Mouse (Mus musculus) G1E (cell line): ENCODE measurements at regions not wholly inside any gene's neighbourhood (a gene's known extent, or its start where the extent isn't known, plus 50 kb on each side); places are given as distances from the start of the nearest gene placed in this dataset.

Source experiments
- ATAC-seq: 2 replicates; pipeline ENCODE4 v1.8.0; 2016; ENCODE audit warnings: mild to moderate bottlenecking; ENCODE audit not compliant: insufficient number of reproducible peaks, poor library complexity, low FRiP score, severe bottlenecking; ENCODE audit errors: extremely low read depth
- DNase-seq: peaks from one replicate; pipeline ENCODE4 v3.0.0; 2012; ENCODE audit warnings: low spot score
- H3K27me3 ChIP-seq: 2 replicates; pipeline ENCODE4 v1.6.1; 2012; ENCODE audit warnings: mild to moderate bottlenecking, low read length, inconsistent platforms; ENCODE audit not compliant: insufficient read depth
- H3K36me3 ChIP-seq: replicated peaks from 2 replicates; pipeline ENCODE3; 2012; ENCODE audit warnings: mild to moderate bottlenecking, inconsistent platforms
- H3K4me1 ChIP-seq: 2 replicates; pipeline ENCODE4 v1.6.1; 2012; ENCODE audit warnings: low read depth, low read length, inconsistent platforms, mixed read lengths; ENCODE audit not compliant: insufficient read depth
- H3K4me3 ChIP-seq: 2 replicates; pipeline ENCODE4 v1.5.1; 2012; ENCODE audit warnings: low read depth, mild to moderate bottlenecking, inconsistent platforms, low read length, moderate library complexity, mixed read lengths
- H3K9me3 ChIP-seq: replicated peaks from 2 replicates; pipeline ENCODE4 v1.6.1; 2012; ENCODE audit warnings: inconsistent platforms
- CTCF ChIP-seq: IDR thresholded peaks from 2 replicates; pipeline ENCODE4 v1.5.1; 2012; ENCODE audit warnings: low read depth, low read length, inconsistent platforms, mixed read lengths
- GATA1 ChIP-seq: IDR thresholded peaks from 2 replicates; pipeline ENCODE4 v1.6.1; 2012; ENCODE audit warnings: borderline replicate concordance, low read length, inconsistent platforms, mixed read lengths
- GATA2 ChIP-seq: IDR thresholded peaks from 2 replicates; pipeline ENCODE4 v1.6.1; 2012; ENCODE audit warnings: low read depth, low read length, inconsistent platforms, borderline replicate concordance
- POLR2AphosphoS5 ChIP-seq: IDR thresholded peaks from 2 replicates; pipeline ENCODE4 v1.6.1; 2012; ENCODE audit warnings: low read depth, low read length, inconsistent platforms; ENCODE audit not compliant: insufficient replicate concordance
- TAL1 ChIP-seq: conservative IDR thresholded peaks from 2 replicates; pipeline ENCODE4 v1.6.1; 2012; ENCODE audit warnings: low read depth, low read length, inconsistent platforms, mixed read lengths

- peaks cover 33% of the 10 kb centered on the region for H3K4me1 ChIP-seq
- TF ChIP-seq GATA2 (no peak), CTCF (no peak), GATA1 (no peak), TAL1 (no peak), POLR2AphosphoS5 (no peak)
- no peak overlapping the region for H3K4me3 ChIP-seq
- ATAC-seq (no peak), DNase-seq (no peak)
- H3K36me3 ChIP-seq, result no peaks in the 10 kb centered on the region
- 0 out of 2 replicates have a peak, but pooled peaks cover 2% of the 10 kb centered on the region for H3K9me3 ChIP-seq
- H3K27me3 ChIP-seq, result no peaks in the 10 kb centered on the region
Measured at GRCm38 (mm10) chr16:50072853-50073360, 272.6 kb downstream of the Cd47 start.

GRCm38 (mm10) chr16:50073979-50074378, 273.6 kb downstream of the Cd47 start:
- H3K36me3 ChIP-seq, result no peaks in the 10 kb centered on the region
- no peaks in the 10 kb centered on the region for H3K9me3 ChIP-seq
- H3K27me3 ChIP-seq, result no peaks in the 10 kb centered on the region
- peak; percentile 53; the same call in 1 of the 2 replicates for TF ChIP-seq CTCF
- TF ChIP-seq GATA2, result no peak
- TF ChIP-seq TAL1, result no peak
- no peak for TF ChIP-seq GATA1
- no peak for TF ChIP-seq POLR2AphosphoS5
- ATAC-seq, result no peak
- no peak for DNase-seq
- H3K4me3 ChIP-seq, result no peak overlapping the region
- peaks cover 25% of the 10 kb centered on the region for H3K4me1 ChIP-seq

- Histone ChIP-seq H3K4me1 (peaks cover 14% of the 10 kb centered on the region), H3K27me3 (no peaks in the 10 kb centered on the region), H3K4me3 (no peak overlapping the region), H3K36me3 (no peaks in the 10 kb centered on the region), H3K9me3 (no peaks in the 10 kb centered on the region)
- no peak for TF ChIP-seq CTCF
- no peak for TF ChIP-seq GATA1
- TF ChIP-seq POLR2AphosphoS5, result no peak
- TF ChIP-seq GATA2, result no peak
- TF ChIP-seq TAL1, result no peak
- no peak for DNase-seq
- ATAC-seq, result no peak
Measured at GRCm38 (mm10) chr16:50075641-50076040, 275.3 kb downstream of the Cd47 start.

- H3K27me3 ChIP-seq, result no peaks in the 10 kb centered on the region
- 0 out of 2 replicates have a peak, but pooled peaks cover 2% of the 10 kb centered on the region for H3K4me1 ChIP-seq
- TF ChIP-seq POLR2AphosphoS5 (no peak), CTCF (no peak), TAL1 (no peak), GATA1 (no peak), GATA2 (no peak)
- no peak overlapping the region for H3K4me3 ChIP-seq
- DNase-seq, result no peak
- no peaks in the 10 kb centered on the region for H3K36me3 ChIP-seq
- no peak for ATAC-seq
- no peaks in the 10 kb centered on the region for H3K9me3 ChIP-seq
Measured at GRCm38 (mm10) chr16:50081511-50081910, 281.2 kb downstream of the Cd47 start.

- Histone ChIP-seq H3K4me1 (peaks cover 41% of the 10 kb centered on the region), H3K4me3 (no peak overlapping the region), H3K27me3 (no peaks in the 10 kb centered on the region), H3K9me3 (no peaks in the 10 kb centered on the region), H3K36me3 (no peaks in the 10 kb centered on the region)
- TF ChIP-seq TAL1 (no peak), GATA1 (no peak), CTCF (no peak), GATA2 (no peak), POLR2AphosphoS5 (no peak)
- ATAC-seq (no peak), DNase-seq (no peak)
Measured at GRCm38 (mm10) chr16:50092318-50092717, 292.0 kb downstream of the Cd47 start.

- Histone ChIP-seq H3K27me3 (no peaks in the 10 kb centered on the region), H3K9me3 (no peaks in the 10 kb centered on the region), H3K4me1 (peaks cover 46% of the 10 kb centered on the region), H3K36me3 (no peaks in the 10 kb centered on the region), H3K4me3 (no peak overlapping the region)
- DNase-seq (no peak), ATAC-seq (peak; percentile 18; the same call in 1 of the 2 replicates)
- TF ChIP-seq GATA2 (no peak), TAL1 (no peak)
Measured at GRCm38 (mm10) chr16:50092780-50093179, 292.4 kb downstream of the Cd47 start.
